Mouse (Mus musculus): ENCODE measurements around the gene Vtn.

DNA sequence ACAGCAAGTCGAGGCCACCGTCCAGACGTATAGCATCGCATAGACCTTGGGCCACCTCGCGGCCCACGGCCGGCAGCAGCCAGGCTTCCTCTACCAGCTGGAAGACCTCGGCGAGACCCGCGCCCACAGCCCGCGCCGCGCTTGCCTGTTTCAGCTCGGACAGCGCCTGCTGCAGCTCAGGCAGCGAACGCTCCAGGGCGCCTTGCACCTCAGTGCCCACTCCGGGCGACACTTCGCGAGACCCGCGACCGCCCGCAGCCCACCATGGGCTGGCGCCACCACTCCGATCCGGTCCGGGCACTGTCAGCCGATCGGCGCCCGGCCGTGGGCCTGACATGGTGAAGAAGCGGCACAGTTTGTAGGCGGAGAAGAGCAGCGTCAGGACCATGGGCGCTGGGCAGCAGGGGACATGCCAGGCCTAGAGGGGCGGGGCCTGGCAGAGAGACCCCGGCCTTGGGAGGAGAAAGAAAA lies 1.8 kb upstream of the Vtn start:
- no peak for TF ChIP-seq POLR2A (IDR thresholded peaks at IDR 0.05; ENCODE audit: borderline replicate concordance, control insufficient read depth, low read depth, low read length)
- no peak for TF ChIP-seq CTCF (IDR thresholded peaks at IDR 0.05; ENCODE audit: control insufficient read depth, insufficient read depth, low read length)
